Mouse (Mus musculus) heart, embryonic 11.5 days (tissue): ENCODE results near the gene Arid3b. TPM values are rescaled to one million over a fixed set of nuclear protein-coding genes. Genes with fewer than 3 reads are reported as not detected.

Experiments
- ATAC-seq: fragments of 200-750 bp; cut with Nextera tagmentation; replicated peaks from 2 replicates; pipeline ENCODE4 v1.8.0; 2017; ENCODE audit warnings: moderate library complexity; ENCODE audit not compliant: insufficient number of reproducible peaks, low FRiP score, low TSS enrichment
- H3K27ac ChIP-seq: fragments of 300-500 bp; sonication (generic); 2 replicates; pipeline ENCODE4 v1.5.1; 2014; ENCODE audit warnings: mild to moderate bottlenecking, low read depth, low read length
- H3K27me3 ChIP-seq: fragments of 300-500 bp; sonication (generic); 2 replicates; pipeline ENCODE4 v1.6.1; 2014; ENCODE audit warnings: mild to moderate bottlenecking, low read length, mixed read lengths; ENCODE audit not compliant: control insufficient read depth, insufficient read depth
- H3K36me3 ChIP-seq: fragments of 300-500 bp; sonication (generic); 2 replicates; pipeline ENCODE4 v1.6.1; 2014; ENCODE audit warnings: mild to moderate bottlenecking, low read length, moderate library complexity, mixed read lengths; ENCODE audit not compliant: control insufficient read depth, insufficient read depth
- H3K4me1 ChIP-seq: fragments of 300-500 bp; sonication (generic); 2 replicates; pipeline ENCODE4 v1.6.1; 2014; ENCODE audit warnings: low read length; ENCODE audit not compliant: control insufficient read depth, insufficient read depth
- H3K4me2 ChIP-seq: fragments of 300-500 bp; sonication (generic); 2 replicates; pipeline ENCODE4 v1.6.1; 2014; ENCODE audit warnings: mild to moderate bottlenecking, moderate library complexity
- H3K4me3 ChIP-seq: fragments of 300-500 bp; sonication (generic); 2 replicates; pipeline ENCODE4 v1.5.1; 2014; ENCODE audit warnings: low read depth, low read length
- H3K9ac ChIP-seq: fragments of 300-500 bp; sonication (generic); 2 replicates; pipeline ENCODE4 v1.6.1; 2014; ENCODE audit warnings: mild to moderate bottlenecking, low read depth, low read length, moderate library complexity
- H3K9me3 ChIP-seq: fragments of 300-500 bp; sonication (generic); replicated peaks from 2 replicates; pipeline ENCODE4 v1.6.1; 2016; ENCODE audit warnings: low read length; ENCODE audit not compliant: control insufficient read depth
- WGBS: fragments of 180-500 bp; shearing (Covaris S2); extraction: QIAGEN DNeasy Blood & Tissue Kit; methylation state at CpG from one replicate; pipeline ENCODE4 v1.1.7; 2014; ENCODE audit not compliant: insufficient replicate concordance; 5-methylcytosine and 5-hydroxymethylcytosine counted together
- polyA plus RNA-seq: library from polyadenylated mRNA; unstranded; fragments of >200 nt; fragmentation: Nextera tagmentation; extraction: Ambion mirVana; gene quantifications from 2 replicates; pipeline ENCODE4 v1.2.1, GENCODE M21; 2014

The Arid3b gene
- polyA plus RNA-seq, 1 experiment from 2014 or later: 28.0 TPM

DNA sequence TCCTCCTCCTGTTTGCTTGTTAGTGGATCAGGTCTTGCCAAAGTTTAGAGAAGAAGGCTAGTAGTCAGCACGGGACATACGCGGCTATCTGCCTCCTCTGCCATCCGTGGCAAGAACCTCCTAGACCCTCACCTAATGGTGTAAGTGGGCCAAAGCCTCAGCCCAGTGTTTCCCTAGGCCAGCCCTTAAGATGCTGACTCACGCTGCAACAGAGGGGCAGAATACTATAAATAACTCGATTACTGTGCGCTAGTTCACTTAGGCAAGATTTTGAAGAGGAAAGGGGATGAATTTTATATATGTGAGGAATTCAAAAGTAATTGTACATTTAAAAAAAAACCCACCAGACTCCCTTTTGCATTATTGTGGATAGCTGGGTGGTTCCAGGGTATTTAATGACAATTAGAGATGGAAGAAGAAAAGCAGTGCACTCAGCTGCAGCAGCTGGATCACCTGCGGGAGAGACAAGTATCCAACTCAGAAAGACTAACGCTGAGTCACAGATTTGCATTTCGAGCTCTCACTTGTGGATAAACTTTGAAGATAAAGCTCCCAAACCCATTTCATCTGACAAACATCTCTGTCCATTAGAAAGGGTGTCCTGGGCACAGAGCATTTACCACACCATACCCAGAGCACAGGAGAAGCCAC lies 31.4 kb downstream of the Arid3b start:
- Histone ChIP-seq H3K27ac (peak overlapping the region; percentile 6; the same call in 1 of the 2 replicates), H3K36me3 (no peaks in the 10 kb centered on the region; the same call in 1 of the 2 replicates), H3K9me3 (no peaks in the 10 kb centered on the region), H3K9ac (no peak overlapping the region), H3K4me2 (no peak overlapping the region), H3K4me3 (no peak overlapping the region), H3K4me1 (peaks cover 84% of the 10 kb centered on the region), H3K27me3 (no peaks in the 10 kb centered on the region)
- no peak for ATAC-seq
- 38% methylated on average over 10 of the region's 10 CpGs for WGBS

DNA sequence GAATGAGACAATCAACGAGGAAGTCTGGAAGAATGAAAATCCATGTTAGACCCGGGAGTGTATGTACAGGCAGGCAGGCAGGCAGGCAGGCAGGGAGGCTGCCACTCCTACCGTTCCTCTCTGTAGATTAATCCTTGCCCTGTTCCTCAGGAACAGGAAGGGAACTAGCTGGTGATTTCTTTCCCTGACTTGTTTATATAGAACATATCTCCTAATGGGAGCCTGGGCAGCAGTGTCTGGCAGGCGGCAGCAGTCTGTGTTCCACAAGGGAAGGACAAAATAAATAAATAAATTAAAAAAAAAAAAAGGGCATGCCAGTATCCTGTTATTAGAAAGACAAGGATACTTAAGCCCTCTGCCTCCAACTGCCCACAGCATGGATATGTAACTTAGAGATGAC lies 32.8 kb downstream of the Arid3b start:
- Histone ChIP-seq H3K9ac (peak overlapping the region; percentile 52; the same call in 1 of the 2 replicates), H3K4me2 (peak overlapping the region; percentile 14; the same call in 1 of the 2 replicates), H3K4me3 (no peak overlapping the region), H3K27me3 (no peaks in the 10 kb centered on the region), H3K36me3 (no peaks in the 10 kb centered on the region; the same call in 1 of the 2 replicates), H3K9me3 (no peaks in the 10 kb centered on the region), H3K4me1 (peaks cover 85% of the 10 kb centered on the region), H3K27ac (peak overlapping the region; percentile 76)
- WGBS: 13% methylated on average over 4 of the region's 4 CpGs
- no peak for ATAC-seq

DNA sequence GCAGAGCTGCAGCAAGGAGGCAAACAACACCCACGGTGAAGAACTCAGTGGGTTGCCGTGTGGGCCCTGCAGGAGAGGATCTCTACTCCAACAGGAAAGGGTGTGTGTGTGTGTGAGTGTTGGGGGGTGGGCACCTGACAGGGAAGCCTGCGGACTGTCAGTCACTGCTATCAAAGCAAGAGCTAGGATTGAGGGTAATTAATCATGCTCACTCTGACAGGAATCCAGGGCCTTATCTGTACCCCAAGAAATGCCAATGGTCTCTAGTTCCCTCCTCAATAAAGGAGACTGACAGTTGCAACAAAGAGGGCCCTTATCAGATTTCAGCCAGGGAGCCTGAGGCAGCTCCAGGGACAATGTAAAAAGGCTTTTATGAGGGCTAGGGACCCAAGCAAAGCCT lies 33.5 kb downstream of the Arid3b start:
- no peak overlapping the region for H3K4me3 ChIP-seq
- 9% methylated on average over 3 of the region's 3 CpGs for WGBS
- peak overlapping the region; percentile 76 for H3K27ac ChIP-seq
- ATAC-seq: no peak
- peak overlapping the region; percentile 14; the same call in 1 of the 2 replicates for H3K4me2 ChIP-seq
- H3K36me3 ChIP-seq: no peaks in the 10 kb centered on the region; the same call in 1 of the 2 replicates
- peak overlapping the region; percentile 52; the same call in 1 of the 2 replicates for H3K9ac ChIP-seq
- no peaks in the 10 kb centered on the region for H3K27me3 ChIP-seq
- H3K4me1 ChIP-seq: peaks cover 85% of the 10 kb centered on the region
- H3K9me3 ChIP-seq: no peaks in the 10 kb centered on the region

DNA sequence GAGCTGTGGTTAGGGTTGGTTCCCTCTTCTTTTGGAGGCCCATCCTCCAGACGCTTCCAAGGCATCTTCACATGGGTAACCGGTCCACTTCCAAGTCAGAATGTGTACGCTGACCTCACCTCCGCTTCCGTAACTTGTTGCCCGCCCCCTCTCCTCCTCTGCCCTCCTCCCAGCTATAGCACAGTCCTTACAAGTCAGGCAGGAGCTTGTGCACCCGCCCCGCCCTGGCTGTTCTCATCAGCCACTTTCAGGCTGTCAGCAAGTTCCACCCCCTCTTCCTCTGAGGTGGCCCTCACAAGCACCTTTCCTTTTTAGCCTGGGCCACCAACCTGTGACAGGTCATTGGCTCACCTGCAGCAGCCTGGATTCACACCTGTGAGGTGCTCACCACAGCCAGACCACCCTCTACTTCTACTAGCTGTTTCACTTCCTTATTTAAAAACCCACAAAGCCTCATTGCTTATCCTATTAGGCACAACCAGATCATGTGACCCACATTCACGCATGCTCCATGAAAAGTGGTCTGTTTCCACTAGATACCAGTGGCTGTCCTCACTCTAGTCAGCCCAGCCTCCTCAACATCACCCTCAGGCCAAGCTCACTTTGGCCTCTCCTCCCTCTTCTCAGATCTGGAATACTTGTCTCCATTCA lies 36.1 kb downstream of the Arid3b start:
- 41% methylated on average over 9 of the region's 9 CpGs for WGBS
- H3K27ac ChIP-seq: peak overlapping the region; percentile 6; the same call in 1 of the 2 replicates
- H3K4me1 ChIP-seq: peaks cover 60% of the 10 kb centered on the region
- no peak overlapping the region for H3K9ac ChIP-seq
- peaks cover 11% of the 10 kb centered on the region for H3K36me3 ChIP-seq
- peak overlapping the region; percentile 37 for H3K4me2 ChIP-seq
- no peak overlapping the region for H3K4me3 ChIP-seq
- no peaks in the 10 kb centered on the region for H3K27me3 ChIP-seq
- 0 out of 2 replicates have a peak, but pooled peaks have one; percentile 55 for ATAC-seq
- no peaks in the 10 kb centered on the region for H3K9me3 ChIP-seq

DNA sequence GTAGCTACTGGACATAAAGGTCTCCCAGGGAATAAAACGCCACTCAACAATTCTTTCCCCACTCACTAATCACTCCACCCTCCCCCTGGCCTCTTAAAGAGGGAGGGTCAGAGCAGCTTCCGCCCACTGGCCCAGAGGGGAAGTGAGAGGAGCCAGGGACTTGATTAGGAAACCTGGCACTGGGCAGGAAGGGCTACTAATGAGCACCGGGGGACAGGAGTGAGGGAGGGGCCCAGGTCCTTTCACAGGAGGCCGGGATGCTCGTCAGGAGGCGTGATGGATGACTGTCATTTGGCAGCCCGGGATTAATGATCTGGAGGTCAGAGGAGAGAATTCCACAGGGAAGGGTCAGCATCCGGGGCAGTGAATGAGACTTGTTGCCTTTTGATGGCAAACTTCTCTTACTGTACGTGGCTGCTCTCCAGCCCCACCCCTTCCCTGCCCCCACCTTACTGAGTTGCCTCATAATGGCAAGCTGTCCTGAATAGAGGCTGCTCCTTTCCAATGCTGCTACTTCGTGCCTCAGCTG lies 37.8 kb downstream of the Arid3b start:
- 8% methylated on average over 10 of the region's 10 CpGs for WGBS
- Histone ChIP-seq H3K4me2 (peak overlapping the region; percentile 25), H3K4me1 (peaks cover 46% of the 10 kb centered on the region), H3K9me3 (no peaks in the 10 kb centered on the region), H3K36me3 (peaks cover 13% of the 10 kb centered on the region), H3K27me3 (no peaks in the 10 kb centered on the region), H3K27ac (peak overlapping the region; percentile 74), H3K9ac (no peak overlapping the region), H3K4me3 (no peak overlapping the region)
- ATAC-seq: no peak

DNA sequence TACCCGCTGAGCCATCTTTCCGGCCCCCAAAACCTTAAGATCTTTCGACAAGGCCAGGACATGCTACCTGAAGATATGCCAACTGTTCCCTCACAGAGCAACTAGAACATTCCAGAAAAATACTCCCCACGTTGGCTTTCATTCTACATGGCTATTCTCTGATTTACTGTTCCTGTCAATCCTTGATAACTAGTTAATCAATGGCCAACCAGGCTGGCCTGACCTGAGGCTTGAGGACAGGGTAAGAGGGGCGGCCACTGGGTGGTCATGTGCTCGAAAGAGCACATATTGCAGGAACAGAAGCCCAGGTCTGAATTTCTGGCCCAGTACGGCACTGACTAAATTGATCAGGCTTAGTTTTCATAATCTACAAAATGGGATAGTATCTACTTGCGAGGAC lies 39.1 kb downstream of the Arid3b start:
- Histone ChIP-seq H3K4me1 (peaks cover 32% of the 10 kb centered on the region), H3K36me3 (peaks cover 21% of the 10 kb centered on the region), H3K27ac (no peak overlapping the region), H3K9me3 (no peaks in the 10 kb centered on the region), H3K27me3 (no peaks in the 10 kb centered on the region), H3K4me2 (no peak overlapping the region), H3K4me3 (no peak overlapping the region), H3K9ac (no peak overlapping the region)
- 88% methylated on average over 8 of the region's 8 CpGs for WGBS
- ATAC-seq: no peak

DNA sequence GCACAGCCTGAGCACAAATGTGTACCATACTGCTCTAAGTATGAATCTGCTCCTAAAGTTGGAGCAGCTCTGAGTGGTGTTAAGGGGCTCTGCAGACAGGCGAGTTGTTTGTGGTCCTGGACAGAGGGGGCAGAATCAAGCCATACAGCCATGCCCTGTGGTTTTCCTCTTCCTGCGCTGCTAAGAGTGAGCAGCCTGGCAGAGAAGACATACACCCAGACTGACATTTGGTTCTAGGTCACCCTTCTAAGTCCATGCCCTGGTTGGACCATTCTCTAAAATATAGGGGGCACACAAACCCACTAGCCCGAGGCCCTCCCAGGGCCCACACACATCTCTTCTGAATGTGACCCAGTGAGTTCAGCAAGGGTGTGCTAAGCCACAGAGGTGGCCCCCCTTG lies 46.9 kb downstream of the Arid3b start:
- Histone ChIP-seq H3K36me3 (peaks cover 17% of the 10 kb centered on the region; the same call in 1 of the 2 replicates), H3K4me1 (no peaks in the 10 kb centered on the region), H3K4me2 (no peak overlapping the region), H3K9ac (no peak overlapping the region), H3K27me3 (no peaks in the 10 kb centered on the region), H3K9me3 (no peaks in the 10 kb centered on the region), H3K27ac (no peak overlapping the region), H3K4me3 (no peak overlapping the region)
- ATAC-seq: no peak
- 80% methylated on average over 3 of the region's 3 CpGs for WGBS

DNA sequence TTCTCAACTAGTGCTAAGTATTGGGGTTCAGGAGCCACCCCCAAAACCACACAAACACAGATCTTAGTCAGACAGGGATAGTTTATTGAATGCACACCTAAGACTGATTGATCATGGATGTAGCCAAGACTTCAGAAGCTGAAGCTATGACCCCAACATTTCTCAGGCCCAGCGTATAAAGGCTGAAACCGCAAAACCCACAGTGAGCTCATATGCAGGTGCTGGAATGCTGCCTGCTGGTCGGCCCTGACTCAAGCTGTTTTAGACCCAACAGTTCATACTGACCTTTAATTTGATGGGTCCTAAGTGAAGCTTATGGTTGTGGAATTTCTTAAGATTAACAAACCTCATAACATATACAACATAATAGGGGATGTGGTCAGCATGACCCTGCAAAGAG lies 53.9 kb downstream of the Arid3b start:
- no peak for ATAC-seq
- 82% methylated on average over 3 of the region's 3 CpGs for WGBS
- Histone ChIP-seq H3K27me3 (no peaks in the 10 kb centered on the region), H3K4me2 (no peak overlapping the region), H3K4me1 (0 out of 2 replicates have a peak, but pooled peaks cover 3% of the 10 kb centered on the region), H3K36me3 (no peaks in the 10 kb centered on the region), H3K27ac (no peak overlapping the region), H3K9ac (no peak overlapping the region), H3K4me3 (no peak overlapping the region), H3K9me3 (no peaks in the 10 kb centered on the region)
